Mouse (Mus musculus): ENCODE measurements around the gene Zfp853.
A peak's percentile ranks its signal among the peaks of the same experiment; 100 is the strongest.

Zfp853 gene

GRCm38 (mm10) chr5:143294862-143295261 lies 1.4 kb upstream of the Zfp853 start:
- DNase-seq (ENCODE audit: low read depth, low spot score) = no peak

GRCm38 (mm10) chr5:143292879-143293278 lies 544 bp downstream of the Zfp853 start:
- no peak for DNase-seq (ENCODE audit: low read depth, low spot score)

GRCm38 (mm10) chr5:143289299-143289698 lies 4.1 kb downstream of the Zfp853 start:
- DNase-seq (ENCODE audit: low read depth, low spot score) = no peak

GRCm38 (mm10) chr5:143288378-143288911 lies 5.0 kb downstream of the Zfp853 start:
- DNase-seq (ENCODE audit: low read depth, low spot score) = no peak

- peak; percentile 56 for DNase-seq (ENCODE audit: low read depth, low spot score)
Observed at GRCm38 (mm10) chr5:143287774-143288328, 5.6 kb downstream of the Zfp853 start.

- DNase-seq (ENCODE audit: low read depth, low spot score) = no peak
Observed at GRCm38 (mm10) chr5:143284762-143285161, 8.7 kb downstream of the Zfp853 start.

GRCm38 (mm10) chr5:143279247-143279646 lies 14.2 kb downstream of the Zfp853 start:
- no peak for DNase-seq (ENCODE audit: low read depth, low spot score)

- DNase-seq (ENCODE audit: low read depth, low spot score) = no peak
Observed at GRCm38 (mm10) chr5:143275761-143276160, 17.7 kb downstream of the Zfp853 start.

- no peak for DNase-seq (ENCODE audit: low read depth, low spot score)
Observed at GRCm38 (mm10) chr5:143272540-143273330, 20.7 kb downstream of the Zfp853 start.

GRCm38 (mm10) chr5:143272108-143272507 lies 21.3 kb downstream of the Zfp853 start:
- no peak for DNase-seq (ENCODE audit: low read depth, low spot score)

- peak; percentile 82 for DNase-seq (ENCODE audit: low read depth, low spot score)
Observed at GRCm38 (mm10) chr5:143271642-143272041, 21.8 kb downstream of the Zfp853 start.

GRCm38 (mm10) chr5:143270151-143270519 lies 23.3 kb downstream of the Zfp853 start:
- DNase-seq (ENCODE audit: low read depth, low spot score) = no peak

GRCm38 (mm10) chr5:143269363-143270150 lies 23.9 kb downstream of the Zfp853 start, which contains the start of gene Zfp316:
Zfp316 (minus strand) TSS chr5:143270022.
- peak; percentile 89 for DNase-seq (ENCODE audit: low read depth, low spot score)

- no peak for DNase-seq (ENCODE audit: low read depth, low spot score)
Observed at GRCm38 (mm10) chr5:143268985-143269362, 24.4 kb downstream of the Zfp853 start.

- peak; percentile 49 for DNase-seq (ENCODE audit: low read depth, low spot score)
Observed at GRCm38 (mm10) chr5:143266794-143267193, 26.6 kb downstream of the Zfp853 start.

- DNase-seq (ENCODE audit: low read depth, low spot score) = no peak
Observed at GRCm38 (mm10) chr5:143265409-143265808, 28.0 kb downstream of the Zfp853 start.

- DNase-seq (ENCODE audit: low read depth, low spot score) = peak; percentile 73
Observed at GRCm38 (mm10) chr5:143264689-143265088, 28.7 kb downstream of the Zfp853 start.

- DNase-seq (ENCODE audit: low read depth, low spot score) = peak; percentile 82
Observed at GRCm38 (mm10) chr5:143261636-143262035, 31.8 kb downstream of the Zfp853 start.

GRCm38 (mm10) chr5:143255802-143256201 lies 37.6 kb downstream of the Zfp853 start:
- no peak for DNase-seq (ENCODE audit: low read depth, low spot score)

- no peak for DNase-seq (ENCODE audit: low read depth, low spot score)
Observed at GRCm38 (mm10) chr5:143255131-143255519, 38.3 kb downstream of the Zfp853 start.

GRCm38 (mm10) chr5:143254487-143255130 lies 38.8 kb downstream of the Zfp853 start:
- DNase-seq (ENCODE audit: low read depth, low spot score) = no peak
